Mouse (Mus musculus): ENCODE data around the gene Ankrd63. TPM values are rescaled to one million over a fixed set of nuclear protein-coding genes. Genes with fewer than 3 reads are reported as not detected.
A peak's percentile ranks its signal among the peaks of the same experiment; 100 is the strongest.

Gene Ankrd63
- not detected in 2 replicates for polyA plus RNA-seq (2016; fragmentation: Nextera tagmentation; extraction: Ambion mirVana)

DNA sequence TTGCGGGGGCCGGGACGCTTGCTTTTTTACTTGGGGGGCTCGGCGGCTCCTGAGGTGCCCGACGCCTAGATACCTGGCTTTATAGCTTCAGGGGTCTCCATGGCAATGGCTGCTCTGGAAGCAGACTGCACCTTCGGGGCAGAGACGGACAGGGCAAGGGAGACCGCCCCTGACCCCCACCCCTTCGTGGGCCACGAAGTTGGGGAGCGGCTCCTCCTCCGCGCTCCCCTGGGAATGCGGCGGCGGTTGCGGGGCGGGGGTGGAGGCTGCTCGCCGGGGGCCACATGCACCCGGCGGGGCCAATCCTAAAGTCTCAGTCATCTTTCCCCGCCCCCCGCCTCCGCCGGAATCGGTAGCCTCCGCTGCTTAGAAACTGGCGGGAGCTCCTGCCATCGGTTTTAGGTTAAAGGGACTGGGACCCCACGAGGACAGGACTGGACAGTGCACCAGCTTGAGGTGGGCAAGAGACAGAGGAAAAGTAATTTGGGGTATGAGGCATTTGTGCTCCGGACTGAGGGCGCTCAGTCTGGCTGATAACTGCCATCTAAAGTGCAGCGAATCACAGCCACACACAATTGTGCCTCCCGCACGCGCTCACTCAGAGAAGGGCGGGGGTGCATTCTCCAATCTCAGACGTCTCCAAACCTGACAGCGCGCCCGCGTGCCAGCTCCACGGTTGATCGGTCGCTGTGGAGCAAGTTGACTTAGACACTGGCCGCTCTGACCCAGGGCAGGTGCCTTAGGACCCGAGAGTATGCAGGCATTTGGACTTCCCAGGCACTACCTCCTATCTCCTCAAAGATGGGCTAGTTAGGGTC lies at the start of gene Ankrd63:
Gene Ankrd63, minus strand, starts transcription at position 51 of the 818 bp plus-strand sequence.
- H3K27ac ChIP-seq: no peak within 1 kb of the TSS
- no peaks in the 10 kb centered on the region for H3K36me3 ChIP-seq
- no peak for ATAC-seq (ENCODE audit: insufficient number of reproducible peaks, insufficient read depth, low FRiP score, low TSS enrichment, low read depth)
- peak within 1 kb of the TSS; percentile 42 for H3K4me3 ChIP-seq (replicated peaks)
- H3K4me2 ChIP-seq: peak within 1 kb of the TSS; percentile 69
- H3K9me3 ChIP-seq: no peaks in the 10 kb centered on the region
- H3K4me1 ChIP-seq (replicated peaks): peaks cover 40% of the 10 kb centered on the region
- WGBS: 1% methylated on average over 50 of the region's 50 CpGs
- peak within 1 kb of the TSS; percentile 31 for H3K9ac ChIP-seq (replicated peaks)
- peaks cover 100% of the 10 kb centered on the region for H3K27me3 ChIP-seq

DNA sequence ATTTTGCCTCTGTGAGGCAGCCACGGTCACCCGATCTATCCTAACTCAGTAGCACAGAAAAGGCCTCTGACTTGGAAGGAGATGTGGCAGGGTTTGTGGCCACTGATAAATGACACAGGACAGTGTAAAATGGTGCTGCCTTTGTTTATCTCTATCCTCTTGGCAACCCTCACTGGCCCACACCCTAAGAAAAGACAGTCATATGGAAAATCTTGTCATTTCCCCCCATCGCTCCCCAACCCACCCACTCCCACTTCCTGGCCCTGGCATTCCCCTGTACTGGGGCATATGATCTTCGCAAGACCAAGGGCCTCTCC lies 49.0 kb upstream of the Ankrd63 start:
- peaks cover 37% of the 10 kb centered on the region for H3K4me1 ChIP-seq (replicated peaks)
- H3K36me3 ChIP-seq: no peaks in the 10 kb centered on the region
- H3K4me3 ChIP-seq (replicated peaks): no peak overlapping the region
- no peak overlapping the region for H3K27ac ChIP-seq
- ATAC-seq (ENCODE audit: insufficient number of reproducible peaks, insufficient read depth, low FRiP score, low TSS enrichment, low read depth): no peak
- H3K9me3 ChIP-seq: no peaks in the 10 kb centered on the region
- WGBS: 69% methylated on average over 4 of the region's 4 CpGs
- H3K9ac ChIP-seq (replicated peaks): no peak overlapping the region
- no peak overlapping the region for H3K4me2 ChIP-seq
- H3K27me3 ChIP-seq: peaks cover 7% of the 10 kb centered on the region; the same call in 1 of the 2 replicates

DNA sequence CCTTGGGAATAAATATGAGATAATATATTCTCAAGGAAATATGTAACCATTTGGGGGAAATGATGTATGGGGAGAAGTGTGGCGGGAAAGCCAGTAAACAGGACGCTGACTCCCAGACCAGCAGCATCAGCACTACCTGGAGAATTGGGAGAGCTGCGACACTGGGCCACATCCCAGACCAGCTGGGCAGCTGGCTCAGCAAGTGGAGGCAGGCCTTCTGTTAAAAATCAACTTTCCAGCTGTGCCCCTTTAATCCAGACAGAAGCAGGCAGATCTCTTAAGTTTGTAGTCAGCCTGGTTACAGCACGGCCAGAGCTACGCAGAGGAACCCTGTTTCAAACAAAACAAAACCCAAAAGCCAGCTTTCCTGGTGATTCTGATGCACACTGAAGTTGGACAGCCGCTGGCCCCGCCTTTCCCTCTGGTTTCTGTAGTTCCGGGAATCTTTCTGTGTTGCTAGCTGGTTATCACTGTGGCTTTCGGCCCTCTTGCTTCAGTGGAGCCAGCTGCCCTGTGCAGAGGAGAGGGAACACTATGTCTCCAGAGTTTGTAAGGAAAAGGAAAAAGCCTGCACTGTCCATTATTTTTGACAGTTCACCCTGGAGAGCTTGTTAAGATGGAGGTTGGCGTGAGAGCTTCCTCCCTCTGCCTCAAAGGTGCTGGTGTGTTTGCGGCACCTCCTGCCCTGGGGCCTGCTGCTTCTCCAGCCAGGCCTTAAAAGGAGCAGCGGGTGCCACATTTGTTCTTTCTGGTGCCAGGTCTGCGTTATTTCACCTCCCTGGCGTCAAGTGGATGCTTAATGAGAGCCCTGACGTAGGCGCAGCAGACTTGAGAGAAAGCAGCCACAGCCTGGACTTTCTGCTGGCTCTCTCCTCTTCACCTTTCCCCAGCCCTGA lies 48.4 kb upstream of the Ankrd63 start:
- Histone ChIP-seq H3K4me3 (replicated peaks) (no peak overlapping the region), H3K36me3 (no peaks in the 10 kb centered on the region), H3K4me1 (replicated peaks) (peaks cover 43% of the 10 kb centered on the region), H3K27me3 (0 out of 2 replicates have a peak, but pooled peaks cover 1% of the 10 kb centered on the region), H3K9me3 (no peaks in the 10 kb centered on the region), H3K9ac (replicated peaks) (peak overlapping the region; percentile 40; the same call in 1 of the 2 replicates), H3K4me2 (no peak overlapping the region), H3K27ac (peak overlapping the region; percentile 41; the same call in 1 of the 2 replicates)
- WGBS: 51% methylated on average over 16 of the region's 16 CpGs
- ATAC-seq (ENCODE audit: insufficient number of reproducible peaks, insufficient read depth, low FRiP score, low TSS enrichment, low read depth): no peak

DNA sequence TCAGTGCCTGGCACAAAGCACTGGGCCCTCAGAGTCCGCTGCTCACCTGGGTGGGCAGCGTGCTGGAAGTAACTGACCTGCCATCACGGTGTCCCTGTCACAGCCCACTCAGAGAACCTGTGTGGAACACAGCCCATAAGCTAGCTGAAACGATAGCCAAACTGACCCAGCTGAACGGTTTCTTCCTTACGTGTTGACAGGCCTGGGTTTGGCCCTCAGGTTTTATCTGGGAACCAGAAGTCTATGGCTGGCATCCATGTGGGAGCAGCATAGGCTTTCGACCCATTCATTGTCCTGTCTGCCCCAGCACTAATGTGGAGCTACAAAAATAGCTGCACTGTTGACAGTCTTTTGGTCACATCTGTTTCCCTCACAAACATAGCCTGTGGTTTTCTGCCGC lies 46.7 kb upstream of the Ankrd63 start:
- H3K4me1 ChIP-seq (replicated peaks): peaks cover 52% of the 10 kb centered on the region
- no peak overlapping the region for H3K4me3 ChIP-seq (replicated peaks)
- 77% methylated on average over 8 of the region's 8 CpGs for WGBS
- no peaks in the 10 kb centered on the region for H3K27me3 ChIP-seq
- 0 out of 2 replicates have a peak overlapping the region, but pooled peaks have one; percentile 19 for H3K4me2 ChIP-seq
- H3K9ac ChIP-seq (replicated peaks): no peak overlapping the region
- peak overlapping the region; percentile 77 for H3K27ac ChIP-seq
- H3K9me3 ChIP-seq: no peaks in the 10 kb centered on the region
- H3K36me3 ChIP-seq: no peaks in the 10 kb centered on the region
- no peak for ATAC-seq (ENCODE audit: insufficient number of reproducible peaks, insufficient read depth, low FRiP score, low TSS enrichment, low read depth)

DNA sequence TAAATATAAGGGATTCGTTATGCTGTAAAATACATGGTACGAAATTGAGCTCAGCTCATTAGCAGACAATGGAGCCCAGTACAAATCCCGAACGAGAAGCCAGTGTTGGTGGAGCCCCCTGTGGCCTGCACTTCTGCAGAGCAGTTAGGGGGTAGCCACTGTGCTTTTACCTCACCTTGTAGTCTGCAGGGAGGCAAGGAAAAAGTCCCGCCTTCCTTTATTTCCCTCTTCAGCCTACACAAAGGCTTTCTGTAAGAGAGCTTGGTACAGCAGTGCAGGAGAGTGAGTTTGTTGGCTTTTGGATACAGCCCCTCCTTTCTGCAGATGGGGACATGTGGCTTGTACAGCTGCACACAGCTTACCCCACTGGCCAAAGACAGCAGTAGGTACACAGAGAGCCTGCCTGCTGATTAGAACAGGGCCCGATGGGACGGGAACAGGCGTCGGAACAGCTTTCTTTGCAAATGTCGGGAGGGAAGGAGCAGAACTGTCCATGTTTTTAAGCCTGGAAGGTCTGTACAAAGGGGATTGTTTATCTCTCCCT lies 45.6 kb upstream of the Ankrd63 start:
- H3K27me3 ChIP-seq: peaks cover 11% of the 10 kb centered on the region
- no peak; the same call in 1 of the 2 replicates for ATAC-seq (ENCODE audit: insufficient number of reproducible peaks, insufficient read depth, low FRiP score, low TSS enrichment, low read depth)
- 47% methylated on average over 10 of the region's 10 CpGs for WGBS
- no peaks in the 10 kb centered on the region for H3K36me3 ChIP-seq
- H3K4me3 ChIP-seq (replicated peaks): no peak overlapping the region
- peak overlapping the region; percentile 77 for H3K27ac ChIP-seq
- peak overlapping the region; percentile 30 for H3K4me2 ChIP-seq
- peaks cover 59% of the 10 kb centered on the region for H3K4me1 ChIP-seq (replicated peaks)
- H3K9me3 ChIP-seq: no peaks in the 10 kb centered on the region
- 0 out of 2 replicates have a peak overlapping the region, but pooled peaks have one; percentile 27 for H3K9ac ChIP-seq (replicated peaks)

DNA sequence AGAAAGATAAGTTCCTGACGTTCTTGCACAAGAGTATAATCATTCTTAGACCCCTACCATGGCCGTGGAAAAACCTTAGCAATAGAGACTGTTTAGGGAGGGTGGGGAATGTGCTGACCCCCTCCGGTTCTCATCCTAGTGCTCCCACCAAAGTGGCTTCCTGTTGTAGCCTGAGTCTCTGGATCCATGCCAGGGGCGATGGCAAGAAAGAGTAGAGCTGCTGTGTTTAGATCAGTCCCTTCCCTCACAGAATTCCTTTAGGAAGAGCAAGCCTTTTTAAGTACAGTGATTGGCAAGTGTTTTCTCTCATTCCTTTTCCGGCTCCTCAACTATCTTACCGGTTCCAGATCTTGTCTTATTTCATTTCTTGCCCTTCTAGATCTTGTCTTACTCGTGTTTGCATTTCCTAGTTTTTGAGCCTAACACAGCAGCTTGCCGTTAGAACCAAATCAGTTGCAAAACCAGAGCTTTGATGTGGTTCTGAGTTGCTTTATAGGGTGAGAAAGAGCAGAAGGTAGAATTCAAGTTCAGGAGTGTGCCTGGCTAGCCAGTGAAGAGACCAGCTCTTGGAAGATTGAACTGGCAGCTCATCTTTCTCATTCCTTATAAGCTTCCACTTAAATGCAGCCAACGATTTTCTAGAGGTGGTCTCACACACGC lies 43.7 kb upstream of the Ankrd63 start:
- Histone ChIP-seq H3K27ac (no peak overlapping the region), H3K4me2 (peak overlapping the region; percentile 97), H3K9ac (replicated peaks) (no peak overlapping the region), H3K27me3 (peaks cover 28% of the 10 kb centered on the region), H3K4me3 (replicated peaks) (peak overlapping the region; percentile 95), H3K4me1 (replicated peaks) (peaks cover 58% of the 10 kb centered on the region), H3K9me3 (no peaks in the 10 kb centered on the region), H3K36me3 (no peaks in the 10 kb centered on the region)
- ATAC-seq (ENCODE audit: insufficient number of reproducible peaks, insufficient read depth, low FRiP score, low TSS enrichment, low read depth): no peak
- WGBS: 38% methylated on average over 10 of the region's 10 CpGs

DNA sequence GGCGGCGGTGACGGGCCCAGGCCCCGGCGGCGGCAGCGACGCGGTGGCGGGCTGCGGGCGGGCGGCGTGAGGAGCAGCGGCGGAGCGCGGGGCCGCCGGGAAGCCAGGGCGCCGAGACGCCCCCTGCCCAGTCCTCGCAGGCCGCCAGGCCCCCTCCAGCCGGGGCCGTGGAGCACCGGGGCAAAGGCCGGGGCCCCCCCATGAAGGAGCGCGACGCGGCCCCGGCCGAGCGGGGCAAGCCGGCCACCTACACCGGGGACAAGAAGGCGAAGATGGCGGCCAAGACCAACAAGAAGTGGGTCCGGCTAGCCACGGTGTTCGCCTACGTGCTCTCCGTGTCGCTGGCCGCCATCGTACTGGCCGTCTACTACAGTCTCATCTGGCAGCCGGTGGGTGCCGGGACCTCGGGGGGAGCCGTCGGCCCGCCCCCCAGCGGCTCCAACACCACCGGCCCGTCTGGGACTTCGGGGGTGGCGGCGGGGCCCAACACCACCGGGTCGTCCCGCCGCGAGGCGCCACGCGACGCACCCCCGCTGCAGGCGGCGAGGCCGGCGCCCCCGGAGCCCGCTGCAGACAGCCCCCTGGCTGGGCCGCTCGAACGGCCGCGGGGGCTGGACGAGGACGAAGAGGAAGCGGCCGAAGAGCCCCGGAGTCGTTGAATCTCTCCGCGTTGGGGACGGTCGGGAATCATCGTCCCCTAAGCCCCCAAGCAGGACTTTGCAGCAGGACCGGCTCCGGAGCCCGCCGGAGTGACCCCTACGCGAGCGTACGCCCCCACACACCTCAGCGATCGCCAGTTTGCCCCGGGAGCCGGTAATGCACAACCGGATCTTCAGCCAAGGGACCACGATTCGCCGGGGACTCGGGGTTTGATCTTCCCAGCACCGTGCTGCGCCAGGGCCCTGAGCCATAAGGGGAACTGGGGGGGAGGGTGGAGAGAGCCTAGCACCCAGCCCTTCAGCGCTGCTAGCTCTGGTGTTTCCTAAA lies 42.4 kb upstream of the Ankrd63 start:
- Histone ChIP-seq H3K4me1 (replicated peaks) (peaks cover 51% of the 10 kb centered on the region), H3K36me3 (no peaks in the 10 kb centered on the region), H3K9me3 (no peaks in the 10 kb centered on the region), H3K9ac (replicated peaks) (peak overlapping the region; percentile 88), H3K27ac (peak overlapping the region; percentile 35; the same call in 1 of the 2 replicates), H3K27me3 (peaks cover 35% of the 10 kb centered on the region), H3K4me3 (replicated peaks) (peak overlapping the region; percentile 95), H3K4me2 (peak overlapping the region; percentile 97)
- peak; percentile 28 for ATAC-seq (ENCODE audit: insufficient number of reproducible peaks, insufficient read depth, low FRiP score, low TSS enrichment, low read depth)
- WGBS: under 1% methylated on average over 103 of the region's 113 CpGs

DNA sequence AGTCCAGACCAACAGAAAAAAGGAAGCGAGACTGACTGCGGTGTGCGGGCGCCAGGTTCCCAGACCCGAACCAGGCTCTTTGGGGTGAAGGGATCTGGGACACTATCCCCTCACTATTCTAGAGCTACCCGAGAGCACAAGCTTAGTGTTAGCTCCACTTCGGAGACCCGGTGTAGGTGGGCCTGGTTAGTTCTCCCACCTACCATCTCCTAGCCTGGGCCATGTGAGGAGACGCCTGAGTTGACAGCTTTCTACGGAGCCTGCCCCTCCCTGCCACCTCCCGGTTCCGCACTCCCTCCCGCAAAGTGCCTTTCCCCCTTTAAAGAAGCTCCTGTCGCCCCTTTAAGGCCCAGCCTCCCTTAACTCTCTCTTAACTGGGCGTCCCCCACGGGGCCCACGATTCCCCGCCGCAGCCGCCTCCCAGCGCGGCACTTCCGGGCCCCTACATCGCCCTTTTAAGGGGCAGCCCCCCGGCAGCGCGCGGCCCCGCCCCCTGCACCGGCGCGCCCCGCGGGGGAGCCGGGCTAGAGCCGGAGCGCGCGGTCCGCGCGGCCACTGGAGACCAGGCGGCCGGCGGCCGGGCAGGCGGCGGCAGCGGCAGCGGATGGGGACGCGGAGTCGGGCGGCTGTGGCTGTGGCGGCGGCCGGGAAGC lies 41.6 kb upstream of the Ankrd63 start, which contains the start of gene Inafm2:
Gene Inafm2, plus strand, starts transcription at position 527 of the 653 bp plus-strand sequence.
- Histone ChIP-seq H3K4me1 (replicated peaks) (peaks cover 48% of the 10 kb centered on the region), H3K27ac (peak within 1 kb of the TSS; percentile 35; the same call in 1 of the 2 replicates), H3K27me3 (peaks cover 35% of the 10 kb centered on the region), H3K9ac (replicated peaks) (peak within 1 kb of the TSS; percentile 88), H3K4me3 (replicated peaks) (peak within 1 kb of the TSS; percentile 95), H3K9me3 (no peaks in the 10 kb centered on the region), H3K36me3 (no peaks in the 10 kb centered on the region), H3K4me2 (peak within 1 kb of the TSS; percentile 97)
- under 1% methylated on average over 55 of the region's 57 CpGs for WGBS
- ATAC-seq (ENCODE audit: insufficient number of reproducible peaks, insufficient read depth, low FRiP score, low TSS enrichment, low read depth): peak; percentile 77; the same call in 1 of the 2 replicates

DNA sequence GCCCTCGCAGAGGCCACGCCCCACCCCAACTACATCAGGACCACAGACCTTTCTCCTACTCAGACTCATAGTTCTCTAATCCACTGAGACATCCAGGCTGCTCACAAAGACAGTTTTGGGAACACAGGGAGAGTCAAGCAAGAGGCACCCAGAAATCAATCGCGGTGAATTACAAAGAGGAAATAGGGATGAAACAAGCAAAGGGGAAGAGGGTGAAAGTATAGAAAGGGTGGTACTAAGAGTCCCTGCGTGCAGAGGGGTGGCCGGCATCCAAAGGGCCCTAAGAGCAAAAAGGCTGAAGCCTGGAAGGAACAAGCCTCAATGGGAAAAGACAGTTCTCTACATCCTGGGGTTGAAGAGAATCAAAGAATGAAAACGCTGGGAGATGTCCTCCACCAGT lies 40.9 kb upstream of the Ankrd63 start:
- H3K27me3 ChIP-seq: peaks cover 35% of the 10 kb centered on the region
- H3K9me3 ChIP-seq: no peaks in the 10 kb centered on the region
- H3K9ac ChIP-seq (replicated peaks): no peak overlapping the region
- peak overlapping the region; percentile 97 for H3K4me2 ChIP-seq
- H3K4me1 ChIP-seq (replicated peaks): peaks cover 41% of the 10 kb centered on the region
- ATAC-seq (ENCODE audit: insufficient number of reproducible peaks, insufficient read depth, low FRiP score, low TSS enrichment, low read depth): no peak
- peak overlapping the region; percentile 95 for H3K4me3 ChIP-seq (replicated peaks)
- H3K36me3 ChIP-seq: no peaks in the 10 kb centered on the region
- H3K27ac ChIP-seq: no peak overlapping the region
- 8% methylated on average over 7 of the region's 7 CpGs for WGBS

Measured in limb, embryonic 12.5 days (tissue).